Mouse (Mus musculus): ENCODE measurements around the gene Paqr8. TPM values are rescaled to one million over a fixed set of nuclear protein-coding genes. Genes with fewer than 3 reads are reported as not detected.

Paqr8 gene
- polyA plus RNA-seq, 1 experiment: 9.2 TPM

GRCm38 (mm10) chr1:20906128-20906515 lies 15.7 kb downstream of the Paqr8 start:
- Histone ChIP-seq H3K27ac (ENCODE audit: insufficient read depth, low read length) (no peak overlapping the region), H3K4me3 (ENCODE audit: insufficient read depth, low read length) (no peak overlapping the region), H3K4me1 (ENCODE audit: control insufficient read depth, insufficient read depth, low read length) (no peaks in the 10 kb centered on the region)
- TF ChIP-seq CTCF (IDR thresholded peaks at IDR 0.05; ENCODE audit: borderline replicate concordance, insufficient read depth, low read length): no peak
- no peak for TF ChIP-seq POLR2A (IDR thresholded peaks at IDR 0.05; ENCODE audit: low read depth, low read length)

- TF ChIP-seq CTCF (IDR thresholded peaks at IDR 0.05; ENCODE audit: borderline replicate concordance, insufficient read depth, low read length) (no peak), POLR2A (IDR thresholded peaks at IDR 0.05; ENCODE audit: low read depth, low read length) (no peak)
Measured at GRCm38 (mm10) chr1:20908541-20908940, 18.1 kb downstream of the Paqr8 start.

GRCm38 (mm10) chr1:20912115-20912514 lies 21.7 kb downstream of the Paqr8 start:
- no peak overlapping the region for H3K4me3 ChIP-seq (ENCODE audit: insufficient read depth, low read length)
- no peak for TF ChIP-seq POLR2A (IDR thresholded peaks at IDR 0.05; ENCODE audit: low read depth, low read length)
- TF ChIP-seq CTCF (IDR thresholded peaks at IDR 0.05; ENCODE audit: borderline replicate concordance, insufficient read depth, low read length): no peak
- H3K4me1 ChIP-seq (ENCODE audit: control insufficient read depth, insufficient read depth, low read length): 0 out of 2 replicates have a peak, but pooled peaks cover 2% of the 10 kb centered on the region
- no peak overlapping the region for H3K27ac ChIP-seq (ENCODE audit: insufficient read depth, low read length)

More at GRCm38 (mm10) chr1:20908541-20908940, 18.1 kb downstream of the Paqr8 start:
- no peak overlapping the region for H3K4me3 ChIP-seq (ENCODE audit: insufficient read depth, low read length)
- no peak overlapping the region for H3K27ac ChIP-seq (ENCODE audit: insufficient read depth, low read length)
- H3K4me1 ChIP-seq (ENCODE audit: control insufficient read depth, insufficient read depth, low read length): 0 out of 2 replicates have a peak, but pooled peaks cover 2% of the 10 kb centered on the region

DNA sequence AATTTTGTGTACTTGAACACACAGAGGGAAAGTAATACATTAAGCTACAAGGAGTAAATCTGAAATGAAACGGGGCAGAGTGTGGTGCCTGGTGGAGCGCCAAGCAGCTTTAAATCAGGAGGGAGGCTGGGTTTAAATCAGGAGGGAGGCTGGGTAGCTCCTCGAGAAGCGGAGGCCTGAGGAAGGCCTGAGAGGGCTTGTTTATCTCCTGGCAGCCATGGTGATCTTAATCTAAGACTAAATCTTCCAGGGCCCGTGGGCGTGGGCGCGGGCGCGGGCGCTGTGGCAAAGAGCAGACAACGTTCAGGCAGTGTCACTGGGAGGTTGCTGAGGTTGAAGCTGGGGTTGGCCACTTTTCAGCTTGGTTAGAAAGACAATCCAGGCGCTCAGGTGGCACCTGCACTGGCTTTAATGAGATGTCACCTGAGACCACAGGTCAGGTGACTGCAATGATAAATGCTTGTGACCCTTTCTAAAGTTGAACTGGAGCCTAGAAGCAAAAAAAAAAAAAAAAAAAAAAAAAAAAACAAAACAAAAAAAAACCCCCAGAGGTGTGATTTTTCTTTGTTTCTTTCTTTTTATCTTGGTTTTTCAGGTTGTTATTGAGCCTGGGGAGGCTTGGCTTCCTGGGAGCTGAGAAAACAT lies 22.2 kb downstream of the Paqr8 start:
- no peak for TF ChIP-seq POLR2A (IDR thresholded peaks at IDR 0.05; ENCODE audit: low read depth, low read length)
- TF ChIP-seq CTCF (IDR thresholded peaks at IDR 0.05; ENCODE audit: borderline replicate concordance, insufficient read depth, low read length): no peak
- Histone ChIP-seq H3K4me1 (ENCODE audit: control insufficient read depth, insufficient read depth, low read length) (0 out of 2 replicates have a peak, but pooled peaks cover 2% of the 10 kb centered on the region), H3K4me3 (ENCODE audit: insufficient read depth, low read length) (no peak overlapping the region), H3K27ac (ENCODE audit: insufficient read depth, low read length) (no peak overlapping the region)

- Histone ChIP-seq H3K27ac (ENCODE audit: insufficient read depth, low read length) (no peak overlapping the region), H3K4me1 (ENCODE audit: control insufficient read depth, insufficient read depth, low read length) (0 out of 2 replicates have a peak, but pooled peaks cover 2% of the 10 kb centered on the region), H3K4me3 (ENCODE audit: insufficient read depth, low read length) (no peak overlapping the region)
- TF ChIP-seq POLR2A (IDR thresholded peaks at IDR 0.05; ENCODE audit: low read depth, low read length): no peak
- no peak for TF ChIP-seq CTCF (IDR thresholded peaks at IDR 0.05; ENCODE audit: borderline replicate concordance, insufficient read depth, low read length)
Measured at GRCm38 (mm10) chr1:20914769-20915168, 24.4 kb downstream of the Paqr8 start.

GRCm38 (mm10) chr1:20915608-20916007 lies 25.2 kb downstream of the Paqr8 start:
- TF ChIP-seq POLR2A (IDR thresholded peaks at IDR 0.05; ENCODE audit: low read depth, low read length): no peak
- no peak for TF ChIP-seq CTCF (IDR thresholded peaks at IDR 0.05; ENCODE audit: borderline replicate concordance, insufficient read depth, low read length)
- H3K27ac ChIP-seq (ENCODE audit: insufficient read depth, low read length): no peak overlapping the region
- H3K4me1 ChIP-seq (ENCODE audit: control insufficient read depth, insufficient read depth, low read length): 0 out of 2 replicates have a peak, but pooled peaks cover 2% of the 10 kb centered on the region
- H3K4me3 ChIP-seq (ENCODE audit: insufficient read depth, low read length): no peak overlapping the region

GRCm38 (mm10) chr1:20917496-20918050 lies 27.2 kb downstream of the Paqr8 start:
- Histone ChIP-seq H3K4me1 (ENCODE audit: control insufficient read depth, insufficient read depth, low read length) (0 out of 2 replicates have a peak, but pooled peaks cover under 1% of the 10 kb centered on the region), H3K4me3 (ENCODE audit: insufficient read depth, low read length) (no peak overlapping the region), H3K27ac (ENCODE audit: insufficient read depth, low read length) (no peak overlapping the region)
- no peak for TF ChIP-seq POLR2A (IDR thresholded peaks at IDR 0.05; ENCODE audit: low read depth, low read length)
- TF ChIP-seq CTCF (IDR thresholded peaks at IDR 0.05; ENCODE audit: borderline replicate concordance, insufficient read depth, low read length): no peak

DNA sequence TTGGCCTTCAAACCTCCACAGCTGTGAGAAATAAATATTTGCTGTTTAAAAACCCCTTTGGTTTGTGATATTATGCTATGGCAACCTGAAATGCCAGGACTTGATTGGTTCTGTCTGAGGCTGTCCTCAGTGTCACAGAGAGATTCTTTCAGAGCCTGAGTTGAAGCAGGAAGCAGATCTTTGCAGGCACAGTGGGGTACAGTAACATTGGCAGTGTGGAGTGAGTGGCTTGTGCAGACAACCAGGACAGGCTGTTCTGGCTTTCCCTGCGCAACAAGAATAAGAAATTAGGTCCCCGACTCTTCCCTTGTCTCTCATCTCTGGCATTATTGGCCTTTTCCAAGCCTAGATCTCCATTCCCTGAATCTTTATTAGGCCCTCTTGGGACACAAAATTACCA lies 29.3 kb downstream of the Paqr8 start:
- Histone ChIP-seq H3K27ac (ENCODE audit: insufficient read depth, low read length) (no peak overlapping the region), H3K4me3 (ENCODE audit: insufficient read depth, low read length) (no peak overlapping the region), H3K4me1 (ENCODE audit: control insufficient read depth, insufficient read depth, low read length) (peaks cover 9% of the 10 kb centered on the region)
- TF ChIP-seq POLR2A (IDR thresholded peaks at IDR 0.05; ENCODE audit: low read depth, low read length): no peak
- no peak for TF ChIP-seq CTCF (IDR thresholded peaks at IDR 0.05; ENCODE audit: borderline replicate concordance, insufficient read depth, low read length)

DNA sequence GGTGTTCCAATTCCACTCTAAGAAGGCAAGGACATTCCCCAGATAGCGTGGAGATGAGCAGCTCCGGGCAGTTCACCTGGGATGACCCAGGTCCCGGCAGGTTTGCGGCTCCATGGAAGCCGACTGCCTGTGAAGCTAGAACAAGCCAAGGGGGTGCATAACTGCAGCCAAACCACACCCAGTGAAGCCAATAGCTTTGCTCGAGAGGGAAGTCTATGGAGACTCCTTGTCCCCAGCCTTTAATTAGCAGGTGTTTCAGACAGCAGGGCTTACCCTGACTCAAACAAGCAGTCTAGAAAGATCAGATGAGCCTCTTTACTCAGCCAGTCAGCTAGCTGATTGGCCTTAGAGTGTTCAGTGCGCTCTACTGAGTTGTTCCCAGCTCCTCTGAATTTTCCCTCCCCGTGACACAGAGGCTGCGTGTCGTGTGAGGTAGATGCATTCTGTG lies 30.7 kb downstream of the Paqr8 start:
- TF ChIP-seq POLR2A (IDR thresholded peaks at IDR 0.05; ENCODE audit: low read depth, low read length) (no peak), CTCF (IDR thresholded peaks at IDR 0.05; ENCODE audit: borderline replicate concordance, insufficient read depth, low read length) (no peak)
- H3K27ac ChIP-seq (ENCODE audit: insufficient read depth, low read length): no peak overlapping the region
- no peak overlapping the region for H3K4me3 ChIP-seq (ENCODE audit: insufficient read depth, low read length)
- H3K4me1 ChIP-seq (ENCODE audit: control insufficient read depth, insufficient read depth, low read length): peaks cover 9% of the 10 kb centered on the region

Data from embryonic fibroblast, embryonic 13.5 days (primary cell).